Mouse (Mus musculus): ENCODE measurements around the gene Tspan10. TPM values are rescaled to one million over a fixed set of nuclear protein-coding genes. Genes with fewer than 3 reads are reported as not detected.

Gene Tspan10
- polyA plus RNA-seq, 1 experiment from 2014 or later, result not detected

- Histone ChIP-seq H3K27ac (ENCODE audit: poor library complexity, severe bottlenecking) (peak overlapping the region; percentile 57; the same call in 1 of the 2 replicates), H3K4me1 (replicated peaks) (peaks cover 12% of the 10 kb centered on the region), H3K4me2 (no peak overlapping the region), H3K36me3 (peaks cover 84% of the 10 kb centered on the region), H3K27me3 (replicated peaks) (no peaks in the 10 kb centered on the region), H3K9me3 (replicated peaks) (no peaks in the 10 kb centered on the region), H3K9ac (no peak overlapping the region), H3K4me3 (no peak overlapping the region)
- 72% methylated on average over 9 of the region's 9 CpGs for WGBS
- ATAC-seq (ENCODE audit: insufficient number of reproducible peaks, low FRiP score), result no peak
Observed at GRCm38 (mm10) chr11:120423569-120424295, 18.7 kb upstream of the Tspan10 start.

GRCm38 (mm10) chr11:120426727-120427126, 15.7 kb upstream of the Tspan10 start:
- Histone ChIP-seq H3K4me3 (no peak overlapping the region), H3K27ac (ENCODE audit: poor library complexity, severe bottlenecking) (no peak overlapping the region), H3K9me3 (replicated peaks) (no peaks in the 10 kb centered on the region), H3K4me2 (no peak overlapping the region), H3K27me3 (replicated peaks) (no peaks in the 10 kb centered on the region), H3K36me3 (peaks cover 79% of the 10 kb centered on the region), H3K9ac (no peak overlapping the region), H3K4me1 (replicated peaks) (peaks cover 12% of the 10 kb centered on the region)
- 87% methylated on average over 3 of the region's 3 CpGs for WGBS
- no peak for ATAC-seq (ENCODE audit: insufficient number of reproducible peaks, low FRiP score)

- Histone ChIP-seq H3K9ac (peak within 1 kb of the TSS; percentile 96), H3K27ac (ENCODE audit: poor library complexity, severe bottlenecking) (peak within 1 kb of the TSS; percentile 85), H3K9me3 (replicated peaks) (no peaks in the 10 kb centered on the region), H3K4me3 (peak within 1 kb of the TSS; percentile 95), H3K4me1 (replicated peaks) (peaks cover 12% of the 10 kb centered on the region), H3K36me3 (peaks cover 32% of the 10 kb centered on the region), H3K27me3 (replicated peaks) (no peaks in the 10 kb centered on the region), H3K4me2 (peak within 1 kb of the TSS; percentile 89)
- ATAC-seq (ENCODE audit: insufficient number of reproducible peaks, low FRiP score), result peak; percentile 90
- under 1% methylated on average over 75 of the region's 77 CpGs for WGBS
Observed at GRCm38 (mm10) chr11:120437152-120437856, 5.1 kb upstream of the Tspan10 start, which contains the start of gene Nploc4. Gene Nploc4 (minus strand): TSS chr11:120437708.

- no peak for ATAC-seq (ENCODE audit: insufficient number of reproducible peaks, low FRiP score)
- Histone ChIP-seq H3K27ac (ENCODE audit: poor library complexity, severe bottlenecking) (no peak overlapping the region), H3K36me3 (peaks cover 25% of the 10 kb centered on the region), H3K4me2 (peak overlapping the region; percentile 89), H3K4me1 (replicated peaks) (peaks cover 12% of the 10 kb centered on the region), H3K9me3 (replicated peaks) (no peaks in the 10 kb centered on the region), H3K27me3 (replicated peaks) (no peaks in the 10 kb centered on the region), H3K4me3 (peak overlapping the region; percentile 95), H3K9ac (peak overlapping the region; percentile 96)
- 27% methylated on average over 12 of the region's 12 CpGs for WGBS
Observed at GRCm38 (mm10) chr11:120437857-120438385, 4.5 kb upstream of the Tspan10 start.

DNA sequence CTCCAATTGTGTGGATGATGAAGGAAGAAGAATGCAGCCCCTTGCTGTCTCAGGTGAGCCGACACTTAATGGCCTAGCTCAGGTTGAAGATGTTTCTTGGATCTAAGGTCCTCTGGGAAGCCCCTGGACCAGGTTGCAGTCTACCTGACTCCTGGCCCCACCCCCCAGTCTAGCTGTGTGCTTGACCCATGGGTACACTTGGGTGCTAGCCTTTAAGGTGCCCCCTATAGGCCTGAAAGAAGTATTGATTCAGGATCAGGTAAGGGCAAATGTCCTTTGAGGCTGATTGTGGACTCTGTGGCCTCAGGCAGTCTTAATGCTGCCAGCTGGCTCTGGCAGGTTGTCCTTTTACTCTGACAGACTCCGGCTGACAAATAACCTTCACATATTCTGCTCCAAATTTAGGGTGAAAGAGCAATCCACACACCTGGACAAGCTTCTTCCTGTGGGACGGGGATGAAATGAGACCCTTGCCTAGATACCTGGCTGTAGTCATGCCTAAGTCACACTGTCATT, 379 bp downstream of the Tspan10 start:
- no peak overlapping the region for H3K4me3 ChIP-seq
- H3K4me2 ChIP-seq, result no peak overlapping the region
- no peak for ATAC-seq (ENCODE audit: insufficient number of reproducible peaks, low FRiP score)
- H3K36me3 ChIP-seq, result no peaks in the 10 kb centered on the region
- H3K9ac ChIP-seq, result no peak overlapping the region
- H3K9me3 ChIP-seq (replicated peaks), result no peaks in the 10 kb centered on the region
- no peak overlapping the region for H3K27ac ChIP-seq (ENCODE audit: poor library complexity, severe bottlenecking)
- peaks cover 7% of the 10 kb centered on the region; the same call in 1 of the 2 replicates for H3K4me1 ChIP-seq (replicated peaks)
- 88% methylated on average over 3 of the region's 3 CpGs for WGBS
- no peaks in the 10 kb centered on the region for H3K27me3 ChIP-seq (replicated peaks)

GRCm38 (mm10) chr11:120444106-120444505, 1.7 kb downstream of the Tspan10 start:
- Histone ChIP-seq H3K9ac (no peak overlapping the region), H3K9me3 (replicated peaks) (no peaks in the 10 kb centered on the region), H3K4me1 (replicated peaks) (peaks cover 8% of the 10 kb centered on the region; the same call in 1 of the 2 replicates), H3K36me3 (no peaks in the 10 kb centered on the region), H3K4me2 (no peak overlapping the region), H3K4me3 (no peak overlapping the region), H3K27me3 (replicated peaks) (no peaks in the 10 kb centered on the region), H3K27ac (ENCODE audit: poor library complexity, severe bottlenecking) (no peak overlapping the region)
- 61% methylated on average over 6 of the region's 6 CpGs for WGBS
- ATAC-seq (ENCODE audit: insufficient number of reproducible peaks, low FRiP score), result no peak

- Histone ChIP-seq H3K4me1 (replicated peaks) (peaks cover 8% of the 10 kb centered on the region; the same call in 1 of the 2 replicates), H3K36me3 (no peaks in the 10 kb centered on the region), H3K27me3 (replicated peaks) (no peaks in the 10 kb centered on the region), H3K4me2 (no peak overlapping the region), H3K27ac (ENCODE audit: poor library complexity, severe bottlenecking) (no peak overlapping the region), H3K9ac (no peak overlapping the region), H3K9me3 (replicated peaks) (no peaks in the 10 kb centered on the region), H3K4me3 (no peak overlapping the region)
- no peak for ATAC-seq (ENCODE audit: insufficient number of reproducible peaks, low FRiP score)
- WGBS, result 47% methylated on average over 3 of the region's 3 CpGs
Observed at GRCm38 (mm10) chr11:120445475-120445874, 3.0 kb downstream of the Tspan10 start.

- ATAC-seq (ENCODE audit: insufficient number of reproducible peaks, low FRiP score), result no peak
- no peak overlapping the region for H3K4me3 ChIP-seq
- peaks cover 8% of the 10 kb centered on the region; the same call in 1 of the 2 replicates for H3K4me1 ChIP-seq (replicated peaks)
- no peaks in the 10 kb centered on the region for H3K9me3 ChIP-seq (replicated peaks)
- no peaks in the 10 kb centered on the region for H3K36me3 ChIP-seq
- H3K27ac ChIP-seq (ENCODE audit: poor library complexity, severe bottlenecking), result no peak overlapping the region
- H3K4me2 ChIP-seq, result no peak overlapping the region
- 75% methylated on average over 7 of the region's 7 CpGs for WGBS
- no peak overlapping the region for H3K9ac ChIP-seq
- H3K27me3 ChIP-seq (replicated peaks), result no peaks in the 10 kb centered on the region
Observed at GRCm38 (mm10) chr11:120447179-120447578, 4.7 kb downstream of the Tspan10 start.

DNA sequence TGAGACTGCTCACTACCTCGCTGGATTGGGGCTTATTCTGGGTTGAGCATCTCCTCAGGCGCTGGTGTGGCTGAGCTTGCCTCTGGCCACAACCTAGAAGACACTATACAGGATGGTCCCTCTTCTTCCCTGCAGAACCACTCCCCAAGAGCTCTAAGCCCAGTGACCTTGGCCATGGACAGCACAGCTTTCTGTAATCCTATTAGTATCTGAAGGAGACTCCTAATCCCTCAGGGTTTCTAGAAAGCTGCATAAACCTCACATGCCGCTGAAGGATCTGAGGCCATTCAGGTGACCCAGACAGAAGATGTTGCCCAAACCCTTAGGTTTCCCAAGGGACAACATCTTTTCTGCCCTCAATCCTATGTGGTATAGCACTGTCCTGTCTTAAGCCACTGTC, 9.8 kb downstream of the Tspan10 start:
- WGBS, result 59% methylated on average over 3 of the region's 3 CpGs
- Histone ChIP-seq H3K36me3 (peaks cover 4% of the 10 kb centered on the region; the same call in 1 of the 2 replicates), H3K4me1 (replicated peaks) (peaks cover 9% of the 10 kb centered on the region), H3K4me2 (no peak overlapping the region), H3K9ac (no peak overlapping the region), H3K27ac (ENCODE audit: poor library complexity, severe bottlenecking) (no peak overlapping the region), H3K4me3 (no peak overlapping the region), H3K9me3 (replicated peaks) (no peaks in the 10 kb centered on the region), H3K27me3 (replicated peaks) (no peaks in the 10 kb centered on the region)
- no peak for ATAC-seq (ENCODE audit: insufficient number of reproducible peaks, low FRiP score)

DNA sequence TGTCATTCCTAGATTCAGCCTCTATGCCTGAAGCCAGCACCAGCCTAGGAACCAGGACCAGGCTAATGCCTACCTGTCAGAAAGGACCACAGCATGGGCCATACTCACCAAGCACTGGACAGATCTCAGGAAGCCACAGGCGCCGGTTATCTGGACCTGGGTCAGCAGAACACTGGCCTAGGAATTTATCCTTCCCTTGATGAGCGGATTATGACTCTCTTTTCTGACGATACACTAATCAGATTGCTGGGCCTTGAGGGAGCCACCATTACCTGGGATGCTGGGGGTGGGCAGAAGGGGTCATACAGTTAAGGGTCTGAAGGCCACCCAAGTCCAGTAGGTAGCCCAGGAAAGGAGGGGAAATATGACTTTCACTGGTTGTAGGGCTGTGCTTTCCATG, 10.9 kb downstream of the Tspan10 start, which contains the start of gene Pde6g:
TSS of gene Pde6g (minus strand) at position 195 of the 400 bp plus-strand sequence.
- H3K9ac ChIP-seq, result no peak within 1 kb of the TSS
- WGBS, result 74% methylated on average over 4 of the region's 4 CpGs
- H3K9me3 ChIP-seq (replicated peaks), result no peaks in the 10 kb centered on the region
- peaks cover 5% of the 10 kb centered on the region for H3K4me1 ChIP-seq (replicated peaks)
- no peak within 1 kb of the TSS for H3K4me2 ChIP-seq
- H3K27me3 ChIP-seq (replicated peaks), result no peaks in the 10 kb centered on the region
- H3K4me3 ChIP-seq, result no peak within 1 kb of the TSS
- H3K27ac ChIP-seq (ENCODE audit: poor library complexity, severe bottlenecking), result no peak within 1 kb of the TSS
- ATAC-seq (ENCODE audit: insufficient number of reproducible peaks, low FRiP score), result no peak
- peaks cover 4% of the 10 kb centered on the region; the same call in 1 of the 2 replicates for H3K36me3 ChIP-seq

DNA sequence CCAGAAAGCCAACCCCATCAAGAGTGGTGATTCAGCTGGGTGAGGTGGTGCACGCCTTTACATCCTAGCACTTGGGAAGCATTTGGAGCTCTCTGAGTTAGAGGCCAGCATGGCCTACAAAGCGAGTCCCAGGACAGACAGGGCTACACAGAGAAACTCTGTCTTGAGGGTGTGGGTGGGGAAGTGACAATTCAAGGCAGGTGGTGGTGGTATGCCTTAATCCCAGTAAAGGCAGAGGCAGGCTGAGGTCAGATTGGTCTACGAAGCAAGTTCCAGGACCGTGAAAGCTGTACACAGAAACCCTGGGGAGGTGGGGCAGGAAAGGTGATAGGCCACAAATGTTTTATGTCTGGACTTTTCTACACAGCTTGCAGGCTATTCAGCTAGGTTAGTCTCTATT, 12.5 kb downstream of the Tspan10 start:
- no peak for ATAC-seq (ENCODE audit: insufficient number of reproducible peaks, low FRiP score)

More for the DNA sequence above, 12.5 kb downstream of the Tspan10 start:
- Histone ChIP-seq H3K4me2 (no peak overlapping the region), H3K4me3 (no peak overlapping the region), H3K27me3 (replicated peaks) (no peaks in the 10 kb centered on the region), H3K27ac (ENCODE audit: poor library complexity, severe bottlenecking) (no peak overlapping the region), H3K36me3 (peaks cover 12% of the 10 kb centered on the region), H3K9ac (no peak overlapping the region), H3K4me1 (replicated peaks) (peaks cover 16% of the 10 kb centered on the region), H3K9me3 (replicated peaks) (no peaks in the 10 kb centered on the region)
- 89% methylated on average over 4 of the region's 4 CpGs for WGBS
